Mouse (Mus musculus) retina, postnatal 1 day (tissue): ENCODE results near the gene Slc30a2.
"Not testable (repeated sequence)": the region's sequence is repeated elsewhere in the genome, so short reads cannot be mapped to it uniquely, and the experiment has no call there.

ENCODE experiments used
- DNase-seq: peaks from one replicate; pipeline ENCODE4 v3.0.0-alpha.2; 2012

Slc30a2 gene

DNA sequence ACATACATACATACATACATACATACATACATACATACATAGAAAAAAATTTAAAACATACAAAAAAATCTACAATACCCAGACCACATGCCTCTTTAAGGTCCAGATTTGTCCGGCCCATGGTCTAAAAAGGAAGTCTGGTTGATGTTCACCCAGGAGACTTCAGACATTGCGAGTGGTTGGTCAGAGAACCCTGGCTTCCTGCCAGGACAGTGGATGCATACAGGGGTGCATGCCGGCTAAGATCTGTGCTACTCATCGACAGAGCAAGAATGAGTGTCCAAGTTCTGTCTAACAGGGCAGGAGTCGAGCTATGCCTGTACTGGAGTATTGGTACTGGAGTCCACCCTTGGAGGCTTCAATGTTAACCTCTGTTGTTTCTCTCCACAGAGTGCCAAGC is 18.3 kb upstream of the Slc30a2 start:
- DNase-seq = no peak

DNA sequence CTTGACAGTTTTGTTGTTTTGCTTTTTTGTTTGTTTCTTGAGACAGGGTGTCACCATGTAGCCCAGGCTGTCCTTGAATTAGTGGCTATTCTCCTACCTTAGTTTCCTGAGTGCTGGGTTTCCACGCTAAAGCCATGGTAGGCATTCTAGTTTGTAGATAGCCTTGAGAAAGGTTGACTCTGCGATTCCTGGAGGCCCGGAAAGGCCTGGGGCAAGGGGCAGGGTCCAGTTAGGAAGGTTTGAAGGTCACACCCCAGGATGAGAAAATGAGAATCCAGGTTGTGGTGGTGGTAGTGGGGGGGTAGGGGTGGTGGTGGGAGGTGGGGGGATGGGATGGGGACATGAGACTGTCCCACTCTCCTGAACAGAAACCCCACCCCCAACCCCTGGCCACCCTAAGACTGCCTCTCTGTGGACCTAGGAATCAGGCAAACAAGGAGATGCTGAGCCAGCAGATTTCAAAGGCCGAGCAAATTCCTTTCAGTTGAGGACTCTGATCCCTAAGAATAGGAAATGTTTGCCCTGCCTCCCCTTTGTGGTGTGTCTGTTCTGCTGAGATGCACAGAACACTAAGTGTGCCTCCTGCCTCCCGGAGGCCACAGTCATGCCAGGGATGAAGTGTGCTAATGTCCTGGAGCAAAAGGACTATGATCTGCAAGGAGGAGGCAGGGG is 16.0 kb upstream of the Slc30a2 start:
- DNase-seq = no peak

DNA sequence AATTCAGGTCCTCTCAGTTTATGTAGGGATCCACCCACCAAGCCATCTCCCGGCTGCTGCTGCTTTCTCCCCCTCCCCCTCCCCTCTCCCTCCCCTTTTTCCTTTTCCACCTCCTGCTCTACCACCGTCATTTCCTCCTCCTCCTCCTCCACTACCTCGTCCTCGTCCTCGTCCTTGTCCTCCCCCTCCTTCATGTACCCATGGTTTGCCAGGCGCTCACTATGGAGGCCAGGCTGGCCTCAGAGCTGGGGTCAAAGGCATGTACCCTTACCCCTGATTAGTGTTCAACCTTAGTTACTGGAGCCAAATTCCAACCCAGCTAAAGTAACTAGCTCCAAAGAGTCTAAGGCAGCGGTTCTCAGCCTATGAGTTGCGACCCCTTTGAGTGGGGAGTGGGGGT is 14.8 kb upstream of the Slc30a2 start:
- DNase-seq = no peak

DNA sequence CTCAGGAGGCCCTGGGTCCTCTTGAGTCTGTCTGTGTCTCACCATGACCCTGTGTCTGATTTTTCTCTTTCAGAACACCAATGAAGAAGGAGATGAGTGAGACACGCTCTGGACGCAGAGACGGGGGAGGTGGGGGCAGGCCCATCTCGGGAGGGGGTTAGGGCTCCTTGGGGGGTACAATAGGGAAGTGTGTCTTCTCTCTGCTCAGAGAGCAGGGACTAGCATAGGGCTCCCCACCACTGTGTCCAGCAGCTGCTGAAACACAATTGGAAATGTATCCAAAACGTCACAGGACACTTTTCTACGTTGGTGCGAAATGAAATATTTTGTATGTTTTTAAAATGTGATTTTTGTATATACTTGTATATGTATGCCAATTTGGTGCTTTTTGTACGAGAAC is 14.1 kb upstream of the Slc30a2 start:
- no peak for DNase-seq

DNA sequence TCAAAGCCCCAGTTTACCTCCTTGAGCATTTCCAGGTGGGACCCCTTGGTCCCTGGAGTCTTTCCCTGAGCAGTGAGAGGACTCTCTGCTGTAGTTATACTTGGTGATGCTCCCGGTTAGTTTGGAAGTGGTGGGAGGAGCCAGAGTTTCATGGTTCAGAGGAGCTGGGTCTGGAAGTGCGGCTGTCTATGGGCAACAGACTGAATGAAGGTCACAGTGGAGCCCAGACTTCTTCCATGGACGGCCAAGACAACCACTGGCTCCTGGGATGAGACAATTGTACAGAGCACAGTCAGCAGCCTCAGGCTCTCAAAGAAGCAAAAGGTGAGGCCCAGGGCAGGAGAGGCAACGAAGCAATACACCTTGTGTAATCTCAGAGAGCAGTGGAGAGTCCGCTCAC is 12.7 kb upstream of the Slc30a2 start:
- no peak for DNase-seq

DNA sequence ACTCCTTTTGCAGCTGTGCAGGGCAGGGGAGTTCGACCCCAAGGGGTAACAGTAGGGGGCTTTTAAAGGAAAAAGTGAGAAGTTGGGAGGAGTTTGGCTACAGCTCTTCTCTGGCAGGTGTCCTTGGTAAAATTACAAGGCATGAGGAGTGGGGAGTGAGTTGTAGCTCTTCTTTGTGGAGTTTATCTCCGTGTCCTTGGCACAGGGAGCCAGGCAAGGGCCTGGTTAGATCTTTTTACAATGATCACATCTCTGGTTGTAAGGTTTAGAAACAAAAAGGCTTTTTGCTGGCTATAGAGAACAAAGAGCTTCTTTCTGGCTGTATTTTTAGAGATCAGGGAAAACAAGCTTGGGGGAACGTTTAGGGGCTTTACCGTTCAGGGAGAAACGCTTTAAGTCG is 1.8 kb upstream of the Slc30a2 start:
- DNase-seq = not testable (repeated sequence)

DNA sequence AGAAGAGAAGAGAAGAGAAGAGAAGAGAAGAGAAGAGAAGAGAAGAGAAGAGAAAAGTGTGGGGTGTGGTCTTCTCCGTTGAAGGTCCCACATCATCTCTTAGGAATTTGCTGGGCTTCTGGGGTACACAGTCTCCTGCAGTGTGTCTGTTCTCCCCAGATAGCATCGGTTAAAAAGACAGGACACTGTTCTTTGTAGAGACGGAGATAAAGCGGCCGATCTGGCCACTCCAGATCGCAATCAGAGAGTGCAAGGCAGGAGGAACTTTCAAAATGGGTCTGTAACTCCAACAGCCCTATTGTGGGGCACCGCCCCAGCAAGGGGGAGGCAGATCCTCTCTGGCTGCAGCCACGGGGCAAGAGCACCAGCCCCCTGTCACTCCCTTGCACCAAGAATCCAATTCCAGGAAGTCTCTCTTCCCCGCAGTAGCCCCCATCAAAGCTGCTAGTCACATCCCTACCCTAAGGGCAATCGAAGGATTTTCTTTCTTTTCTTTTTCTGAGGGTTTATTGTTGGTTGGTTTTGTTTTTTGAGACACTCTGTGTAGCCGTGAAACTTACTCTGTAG is 685 bp upstream of the Slc30a2 start:
- no peak for DNase-seq

DNA sequence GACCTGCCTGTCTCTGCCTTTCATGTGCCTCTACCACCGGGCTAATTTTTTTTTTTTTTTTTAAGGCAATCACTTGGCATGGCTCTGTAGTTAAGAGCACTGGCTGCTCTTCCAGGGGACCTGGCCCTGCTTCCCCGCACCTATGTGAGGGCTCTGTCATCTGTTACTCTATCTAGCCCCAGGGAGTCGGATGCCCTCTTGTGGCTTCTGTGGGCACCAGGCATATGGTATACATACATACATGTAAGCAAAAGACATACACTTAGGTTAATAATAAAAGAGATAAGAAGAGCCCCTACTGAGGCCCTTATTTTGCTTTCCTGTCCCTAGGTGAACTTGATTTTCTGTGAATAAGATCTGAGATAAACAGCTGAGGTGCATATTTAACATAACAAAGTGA is 1.6 kb downstream of the Slc30a2 start:
- DNase-seq = no peak

DNA sequence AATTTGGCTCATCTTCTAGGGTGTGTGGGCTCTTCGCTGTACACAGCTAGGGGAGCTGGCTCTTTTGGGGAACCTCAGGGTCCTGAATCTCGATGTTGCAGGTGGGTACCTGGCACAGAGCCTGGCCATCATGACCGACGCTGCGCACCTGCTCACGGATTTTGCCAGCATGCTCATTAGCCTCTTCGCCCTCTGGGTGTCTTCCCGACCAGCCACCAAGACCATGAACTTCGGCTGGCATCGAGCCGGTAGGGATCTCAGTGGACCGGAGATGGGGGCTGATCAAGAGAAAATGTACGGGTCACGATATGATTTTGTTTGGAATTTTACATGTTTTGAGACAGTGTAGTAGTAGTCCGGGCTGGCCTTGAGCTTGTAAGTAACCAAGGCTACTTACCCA is 2.8 kb downstream of the Slc30a2 start:
- DNase-seq = no peak

DNA sequence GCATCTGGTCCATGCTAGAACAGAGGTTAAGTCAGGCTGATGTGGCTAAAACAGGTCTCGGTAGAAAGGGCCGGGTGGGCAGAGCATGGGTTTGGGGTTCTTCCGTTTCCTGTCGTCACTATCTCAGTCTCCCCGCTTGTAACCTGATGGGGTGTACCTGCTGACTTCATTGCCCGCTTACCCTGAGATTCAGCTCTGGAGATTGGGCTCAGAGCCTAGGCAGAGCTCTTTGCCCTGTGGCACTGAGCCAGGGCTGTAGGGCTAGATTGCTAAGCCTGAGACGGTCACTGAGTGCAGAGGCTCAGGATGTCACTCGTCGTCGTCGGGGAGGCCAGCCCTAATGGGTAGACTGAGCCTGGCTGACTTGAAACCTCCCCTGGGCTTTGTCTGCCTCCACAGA is 5.1 kb downstream of the Slc30a2 start:
- no peak for DNase-seq

DNA sequence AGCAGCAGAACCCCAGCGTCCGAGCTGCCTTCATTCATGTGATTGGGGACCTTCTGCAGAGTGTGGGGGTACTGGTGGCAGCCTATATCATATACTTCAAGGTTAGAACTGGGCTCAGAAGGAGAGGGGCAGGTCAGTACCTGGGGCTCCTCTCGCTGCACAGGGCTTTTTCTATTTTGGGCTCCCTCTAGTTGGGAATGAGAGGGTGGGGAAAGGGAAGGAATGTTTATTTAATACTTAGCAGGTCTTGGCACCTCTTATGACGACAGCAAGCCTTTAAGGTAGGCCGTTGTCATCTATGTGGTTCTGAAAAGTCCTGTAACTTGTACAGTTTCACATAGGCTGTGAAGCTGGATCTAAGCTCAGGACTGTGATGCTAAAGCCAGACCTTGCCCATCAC is 5.6 kb downstream of the Slc30a2 start:
- DNase-seq = no peak

DNA sequence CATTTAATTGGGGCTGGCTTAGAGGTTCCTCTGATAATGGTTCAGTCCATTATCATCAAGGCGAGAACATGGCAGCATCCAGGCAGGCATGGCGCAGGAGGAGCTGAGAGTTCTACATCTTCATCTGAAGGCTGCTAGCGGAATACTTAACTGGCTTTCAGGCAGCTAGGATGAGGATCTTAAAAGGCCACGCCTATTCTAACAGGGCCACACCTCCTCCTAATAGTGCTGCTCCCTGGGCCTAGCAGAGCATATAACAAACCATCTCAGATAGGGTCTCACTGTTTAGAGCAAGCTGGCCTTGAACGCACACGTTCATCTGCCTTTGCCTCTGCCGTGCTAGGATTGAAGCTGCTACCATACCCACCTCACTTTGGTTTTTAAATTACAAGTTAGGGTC is 6.8 kb downstream of the Slc30a2 start:
- DNase-seq = no peak

DNA sequence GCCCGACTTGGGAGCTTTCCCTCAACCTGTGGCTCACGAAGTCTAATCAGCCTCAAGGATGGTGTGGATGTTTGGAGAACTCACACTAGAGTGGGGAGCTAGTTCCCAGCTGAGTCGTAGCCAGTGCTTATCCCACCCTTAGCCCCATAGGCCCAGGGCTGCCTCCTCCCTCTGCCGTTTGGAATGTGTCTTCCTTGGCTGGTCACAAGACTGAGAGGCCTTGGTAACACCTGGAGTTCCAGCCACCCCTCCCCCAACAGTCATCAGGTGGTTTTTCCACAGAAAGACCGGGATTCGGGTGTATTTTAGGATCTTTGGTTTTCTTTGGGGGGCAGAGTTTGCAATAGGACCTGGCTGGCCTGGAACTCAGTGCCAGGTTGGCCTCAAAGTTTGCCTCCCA is 7.7 kb downstream of the Slc30a2 start:
- DNase-seq = no peak

DNA sequence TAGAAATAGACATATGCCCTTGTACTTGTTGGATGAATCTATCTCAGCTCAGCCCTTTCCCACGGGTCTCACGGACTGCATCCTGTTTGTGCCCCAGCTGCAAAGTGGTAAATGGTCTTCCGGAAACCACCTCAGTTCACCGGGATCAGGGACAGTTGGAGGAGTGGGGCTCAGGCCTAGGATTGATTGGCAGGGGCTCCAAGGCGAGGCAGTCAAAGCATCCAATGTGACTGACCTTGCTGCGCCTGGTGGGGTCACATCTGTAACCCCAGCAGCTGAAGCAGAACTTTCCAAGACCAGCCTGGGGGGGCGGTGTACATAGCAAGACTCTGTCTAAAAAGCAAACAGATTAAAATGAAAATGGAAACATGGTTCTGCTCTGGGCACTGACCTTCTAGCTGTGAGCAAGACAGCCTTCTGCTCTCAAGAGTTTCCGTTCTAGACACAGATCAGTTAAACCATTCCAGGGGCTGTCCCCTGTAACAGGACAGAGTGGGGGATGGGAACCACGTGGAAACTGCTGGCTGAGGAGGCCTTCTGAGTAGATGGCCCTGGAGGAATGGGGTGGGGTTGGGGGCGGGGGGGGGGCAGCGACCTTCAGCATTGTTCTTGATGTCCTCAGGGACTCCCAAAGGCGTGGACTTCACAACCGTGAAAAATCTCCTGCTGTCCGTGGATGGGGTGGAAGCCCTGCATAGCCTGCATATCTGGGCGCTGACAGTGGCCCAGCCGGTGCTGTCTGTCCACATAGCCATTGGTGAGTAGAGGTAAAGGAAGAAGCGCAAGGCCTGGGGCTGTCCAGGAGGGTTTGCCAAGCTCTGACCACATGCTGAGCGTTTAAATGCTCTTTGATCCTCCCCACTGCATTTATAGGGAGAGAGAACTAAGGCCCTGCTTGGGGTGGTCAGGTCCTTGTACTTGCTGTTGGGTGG is 8.6 kb downstream of the Slc30a2 start:
- DNase-seq = no peak

DNA sequence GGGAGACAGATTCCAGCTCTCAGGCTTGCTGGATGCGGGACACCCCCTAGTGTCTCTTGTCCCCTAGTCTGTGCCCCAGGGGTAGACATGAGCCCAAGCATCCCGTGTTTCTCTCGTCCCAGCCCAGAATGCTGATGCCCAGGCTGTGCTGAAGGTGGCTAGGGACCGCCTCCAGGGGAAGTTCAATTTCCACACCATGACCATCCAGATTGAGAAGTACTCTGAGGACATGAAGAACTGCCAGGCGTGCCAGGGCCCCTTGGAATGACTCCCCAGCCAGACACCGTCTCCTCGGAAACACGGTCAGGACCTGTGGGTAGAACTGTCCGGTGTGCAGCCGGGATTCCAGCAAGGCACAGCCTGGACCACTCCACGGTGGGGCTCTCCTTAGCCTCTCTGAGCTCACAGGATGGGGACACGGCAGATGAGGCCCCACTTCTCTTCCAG is 9.3 kb downstream of the Slc30a2 start:
- no peak for DNase-seq

DNA sequence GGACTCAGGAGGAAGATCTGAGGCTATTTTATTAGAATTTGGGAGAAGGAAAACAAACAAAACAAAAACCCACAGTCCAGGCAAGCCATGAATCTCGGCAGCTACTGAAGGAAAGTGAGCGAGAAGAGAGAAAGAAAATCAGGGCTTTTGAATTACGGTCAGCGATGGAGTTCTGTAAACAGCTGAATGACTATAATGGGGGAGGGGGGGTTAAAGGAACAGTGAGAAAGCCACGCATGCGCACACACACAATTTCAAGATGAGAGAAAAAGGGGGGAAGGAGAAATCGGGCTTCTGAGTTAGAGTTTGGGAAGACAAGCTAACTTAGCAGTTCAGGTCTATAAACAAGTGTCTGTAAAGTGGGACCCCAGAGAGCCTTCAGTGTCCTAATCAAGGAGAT is 9.9 kb downstream of the Slc30a2 start:
- DNase-seq = no peak

DNA sequence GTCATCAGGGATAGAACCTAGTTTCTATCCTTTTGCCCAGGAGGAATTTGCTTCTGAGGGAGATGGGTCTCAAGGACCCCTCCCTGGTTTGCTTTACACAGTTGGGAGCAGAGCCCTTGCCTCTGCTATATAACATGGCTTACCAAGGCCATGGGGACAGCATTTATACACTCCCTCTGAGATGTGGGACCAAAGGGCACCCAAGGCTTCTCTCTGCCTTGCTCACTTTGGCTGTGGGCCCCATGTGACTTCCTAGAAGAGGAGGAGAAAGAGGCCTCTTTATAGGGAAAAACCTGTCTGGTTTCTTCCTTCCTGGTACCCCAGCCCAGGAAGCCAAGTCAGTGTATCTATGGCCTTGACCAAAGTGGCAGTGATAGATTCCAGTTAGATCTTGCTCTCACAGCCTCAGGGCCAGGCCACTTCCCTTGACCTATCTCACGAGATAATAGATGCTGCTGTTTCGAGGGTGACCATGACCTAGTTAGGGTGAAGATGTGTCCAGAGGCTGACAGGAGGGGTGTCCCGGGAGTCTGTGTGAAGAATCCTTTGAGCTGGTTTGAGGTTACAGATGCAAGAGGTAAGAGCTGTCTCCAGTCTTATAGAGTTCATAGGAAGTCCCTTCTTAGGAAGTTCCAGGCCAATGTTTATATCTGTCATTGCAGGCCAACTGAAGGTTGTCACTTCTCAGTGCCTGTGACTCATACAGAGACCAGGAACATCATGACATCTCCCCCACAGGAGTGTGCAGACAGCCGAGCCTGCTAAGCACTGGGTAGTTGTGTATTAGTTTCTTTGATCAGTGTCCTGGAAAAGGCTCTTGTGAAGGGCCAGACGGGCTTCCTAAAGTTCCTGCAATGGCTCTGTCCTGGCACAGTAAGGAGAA is 10.8 kb downstream of the Slc30a2 start:
- DNase-seq = no peak

DNA sequence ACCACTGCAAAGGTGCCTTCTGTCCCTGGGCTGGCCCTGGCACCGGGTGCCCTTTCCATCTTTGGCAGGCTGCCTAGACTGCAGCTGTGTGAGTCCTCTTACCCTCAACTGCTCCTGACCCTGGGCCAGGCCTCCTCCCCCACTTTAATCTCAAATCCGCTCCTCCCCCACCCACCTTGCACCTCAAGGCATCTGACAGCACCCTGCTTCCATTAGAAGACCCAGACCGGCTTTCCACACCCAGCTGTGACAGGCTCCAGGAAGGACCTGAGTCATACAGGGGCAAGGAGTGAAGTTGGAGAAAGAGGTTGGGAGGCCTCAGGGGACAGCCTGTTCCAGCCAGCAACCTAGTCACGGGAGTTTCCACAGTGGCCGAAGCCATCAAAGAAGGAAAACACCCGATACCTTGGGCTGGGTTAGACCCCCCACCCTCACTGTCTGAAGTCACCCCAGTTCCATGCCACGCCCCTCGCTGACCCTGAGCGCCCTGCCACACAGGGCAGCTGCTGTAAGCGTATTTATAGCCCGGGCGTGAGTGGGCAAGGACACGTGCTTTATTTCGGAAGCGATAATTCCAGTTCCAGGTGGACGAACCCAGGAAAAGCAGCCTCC is 13.0 kb downstream of the Slc30a2 start:
- no peak for DNase-seq

DNA sequence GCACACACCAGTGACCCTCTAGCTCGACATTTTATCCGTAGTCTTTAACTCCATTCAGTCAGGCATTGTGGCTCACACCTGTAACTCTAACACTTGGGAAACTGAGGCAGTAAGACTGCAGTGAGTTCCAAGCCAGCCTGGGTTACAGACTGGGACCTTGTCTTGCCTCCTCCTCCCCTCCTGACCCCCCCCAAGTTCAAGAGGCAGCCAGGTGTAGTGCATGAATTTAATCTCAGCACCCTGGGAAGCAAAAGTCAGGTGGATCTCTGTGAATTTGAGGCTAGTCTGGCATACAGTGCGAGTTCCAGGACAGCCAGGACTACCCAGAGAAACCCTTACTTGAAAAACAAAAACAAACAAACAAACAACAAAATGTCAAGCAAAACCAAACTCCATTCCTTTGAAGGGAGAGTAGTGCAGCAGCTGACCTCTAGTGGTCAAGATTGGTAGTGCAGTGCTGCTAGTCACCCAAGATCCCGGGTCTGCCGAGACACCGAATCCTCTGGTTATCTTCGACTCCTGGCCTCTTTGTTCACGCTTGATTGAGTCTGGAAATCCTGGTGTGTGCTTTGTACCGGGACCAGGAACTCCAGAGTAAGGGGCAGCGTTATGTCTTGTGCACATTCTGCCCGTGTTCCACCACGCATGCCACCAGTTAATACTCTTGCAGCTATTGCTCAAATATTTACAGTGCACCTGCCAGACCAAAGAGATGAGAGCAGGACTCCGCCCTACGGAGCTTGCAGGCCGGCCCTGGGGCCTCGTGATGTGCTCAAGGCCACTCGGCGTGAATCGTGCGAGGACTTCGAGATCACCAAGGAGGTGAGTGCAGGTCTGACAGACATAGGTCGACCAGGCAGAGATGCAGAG is 13.8 kb downstream of the Slc30a2 start:
- peak; percentile 84 for DNase-seq

DNA sequence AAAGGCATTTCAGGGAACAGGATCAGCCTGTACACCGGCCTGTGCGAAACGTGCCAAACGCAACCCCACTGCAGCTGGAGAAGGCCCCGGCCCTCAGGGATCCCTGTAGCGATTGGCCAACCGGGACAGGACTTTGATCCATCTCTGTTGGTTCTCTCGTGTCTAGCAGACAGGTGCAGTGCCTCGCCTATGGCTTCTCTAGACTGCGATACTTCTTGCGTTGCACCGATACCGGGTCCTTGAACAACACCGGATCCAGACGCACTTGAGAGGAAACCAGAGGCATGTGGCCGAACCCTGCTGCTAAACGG is 14.4 kb downstream of the Slc30a2 start:
- no peak for DNase-seq

DNA sequence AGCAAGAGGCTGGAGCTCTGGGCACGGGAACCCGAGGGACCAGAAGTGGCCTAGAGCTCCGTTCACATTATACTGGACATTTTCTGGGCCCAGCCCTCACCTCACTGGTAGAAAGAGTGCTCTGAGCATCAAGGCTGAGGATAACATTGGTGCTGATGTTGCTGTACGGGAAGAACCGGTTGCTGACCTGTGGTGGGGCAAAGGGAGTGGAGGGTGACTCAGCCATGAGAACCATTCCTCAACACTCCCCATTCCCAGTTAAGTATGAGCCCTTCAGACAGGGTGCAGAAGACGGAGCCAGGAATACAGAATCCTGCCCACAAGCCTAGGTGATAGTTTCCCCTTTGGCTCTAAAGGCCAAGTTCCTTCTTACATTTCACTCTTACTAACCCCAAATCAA is 16.7 kb downstream of the Slc30a2 start:
- DNase-seq = no peak

DNA sequence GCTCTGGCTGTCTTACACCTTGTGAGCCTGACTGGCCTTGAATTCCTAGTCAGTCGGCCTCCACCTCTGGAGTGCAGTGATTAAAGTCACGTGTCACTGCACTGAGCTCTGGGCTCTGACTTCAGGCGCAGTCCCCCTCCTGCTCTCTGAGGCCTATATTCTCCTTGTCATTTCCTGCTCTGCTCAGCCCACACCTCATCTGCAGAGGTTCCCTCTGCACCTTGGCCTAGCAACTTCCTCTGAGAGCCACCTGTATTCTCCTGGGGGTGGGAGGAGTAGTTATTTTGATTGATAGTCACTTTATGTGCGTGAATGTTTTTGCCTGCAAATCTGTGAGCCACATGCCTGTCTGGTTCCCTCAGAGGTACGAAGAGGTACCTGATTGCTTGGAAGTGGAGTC is 18.2 kb downstream of the Slc30a2 start:
- DNase-seq = no peak
